Mouse (Mus musculus) urinary bladder, postnatal 36 days (tissue): ENCODE measurements at regions not wholly inside any gene's neighbourhood (a gene's known extent, or its start where the extent isn't known, plus 50 kb on each side); places are given as distances from the start of the nearest gene placed in this dataset.
"Not testable (repeated sequence)": the region's sequence is repeated elsewhere in the genome, so short reads cannot be mapped to it uniquely, and the experiment has no call there.

ENCODE experiments used
- DNase-seq, 2 experiments: peaks; one replicate each; pipeline ENCODE4 v3.0.0; 2022; ENCODE audit warnings: low spot score in 2 of 2, mixed read lengths in 1 of 2

GRCm38 (mm10) chr10:19494461-19495105 lies 97.2 kb upstream of the Ifngr1 start:
- no peak for DNase-seq

- DNase-seq: no peak
Measured at GRCm38 (mm10) chr10:19498112-19498511, 93.6 kb upstream of the Ifngr1 start.

DNA sequence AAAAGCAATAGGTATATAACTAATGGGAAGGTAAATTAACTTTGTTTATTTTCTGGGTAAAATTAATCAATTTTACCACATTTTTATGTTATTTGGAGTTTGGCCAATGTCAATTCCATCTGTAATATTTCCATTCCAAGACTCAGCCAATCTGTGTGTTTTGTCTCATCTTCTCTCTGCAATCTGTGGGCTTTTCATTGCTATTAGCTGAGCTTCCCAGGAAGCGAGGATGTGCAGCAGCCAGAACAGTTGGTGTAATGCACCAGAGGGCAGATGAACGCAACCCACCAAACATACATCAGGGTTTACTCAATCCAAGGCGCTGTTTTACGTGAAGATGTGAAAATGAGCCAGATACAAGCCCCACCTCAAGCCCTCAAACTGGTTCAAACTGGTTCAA lies 88.9 kb upstream of the Ifngr1 start:
- DNase-seq: no peak

DNA sequence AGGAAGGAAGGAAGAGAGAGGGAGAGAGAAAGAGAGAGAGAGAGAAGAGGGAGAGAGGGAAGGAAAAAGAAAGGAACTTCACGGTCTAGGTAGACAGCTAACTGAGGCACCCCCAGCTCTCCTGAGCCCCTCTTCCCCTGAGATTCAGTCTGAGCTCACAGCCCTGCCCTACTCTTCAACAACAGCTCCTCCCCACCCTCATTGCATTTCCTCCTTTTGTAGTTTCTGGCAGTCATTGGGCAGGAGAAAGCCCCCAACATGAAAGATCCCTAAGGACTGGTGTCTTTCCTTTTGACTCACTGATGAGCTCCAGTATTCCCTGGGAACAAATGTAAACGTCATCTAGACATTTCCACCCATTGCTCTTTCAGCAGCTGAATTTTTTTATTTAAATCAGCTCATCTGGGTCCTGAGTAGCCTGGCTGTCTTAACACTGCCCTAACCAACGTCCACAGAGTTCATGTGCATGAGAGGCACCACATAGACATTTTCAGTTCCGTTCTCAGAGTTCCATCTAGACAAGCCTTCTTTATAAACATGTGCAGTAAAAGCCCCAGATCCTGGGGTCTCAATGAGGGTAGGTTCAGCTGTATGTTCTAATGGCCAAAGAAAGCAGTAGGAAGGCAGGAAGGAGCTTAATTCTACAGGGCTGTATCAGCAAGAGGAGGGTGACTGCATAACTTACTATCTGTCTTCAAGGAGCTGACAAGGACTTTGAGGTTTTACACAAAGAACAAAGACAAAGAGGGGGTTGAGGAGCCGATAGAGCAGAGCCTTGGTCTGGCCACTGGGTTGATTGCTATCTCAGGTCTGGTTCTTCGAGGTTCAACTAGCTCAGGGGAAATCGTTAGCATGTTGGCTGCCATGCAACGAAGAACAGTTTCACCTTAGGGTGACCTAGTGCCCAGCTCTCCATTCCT lies 87.6 kb upstream of the Ifngr1 start:
- DNase-seq: no peak

DNA sequence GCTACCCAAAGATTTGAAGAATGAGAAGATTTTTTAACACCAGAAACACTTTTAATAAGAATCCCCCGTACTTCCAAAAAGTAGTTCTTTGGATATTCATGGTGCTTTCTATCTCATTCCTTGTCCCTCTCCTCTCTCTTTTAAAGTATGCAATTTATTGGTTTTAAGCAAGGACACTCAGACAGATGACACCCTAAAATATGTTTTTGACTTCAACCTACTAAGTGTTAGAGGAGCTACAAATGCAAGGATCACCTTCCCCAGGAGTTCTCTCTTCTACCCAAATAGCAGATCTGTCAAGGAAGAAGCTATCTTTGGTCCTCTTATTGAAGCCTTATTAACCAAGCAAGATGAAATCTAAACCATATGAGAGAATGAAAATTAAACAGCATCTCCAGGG lies 86.6 kb upstream of the Ifngr1 start:
- no peak for DNase-seq

DNA sequence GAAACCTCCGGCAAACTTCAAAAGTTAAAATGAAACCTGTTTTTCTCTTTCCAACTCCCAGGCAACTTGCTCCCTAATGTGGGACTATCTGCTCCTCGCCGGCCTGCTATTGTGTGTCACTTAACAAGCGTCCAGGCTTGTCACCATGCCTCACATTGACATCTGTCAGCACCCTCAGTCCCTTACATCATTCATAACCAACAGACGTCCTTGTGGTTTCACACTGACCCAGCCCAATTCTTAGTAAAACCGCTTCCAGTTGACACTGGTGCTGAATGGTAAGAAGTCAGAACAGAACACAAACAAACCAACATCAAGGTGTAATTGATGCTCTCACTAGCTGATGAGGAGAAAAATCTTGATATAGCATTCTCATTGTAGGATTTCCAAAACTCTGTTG lies 85.8 kb upstream of the Ifngr1 start:
- no peak for DNase-seq

DNA sequence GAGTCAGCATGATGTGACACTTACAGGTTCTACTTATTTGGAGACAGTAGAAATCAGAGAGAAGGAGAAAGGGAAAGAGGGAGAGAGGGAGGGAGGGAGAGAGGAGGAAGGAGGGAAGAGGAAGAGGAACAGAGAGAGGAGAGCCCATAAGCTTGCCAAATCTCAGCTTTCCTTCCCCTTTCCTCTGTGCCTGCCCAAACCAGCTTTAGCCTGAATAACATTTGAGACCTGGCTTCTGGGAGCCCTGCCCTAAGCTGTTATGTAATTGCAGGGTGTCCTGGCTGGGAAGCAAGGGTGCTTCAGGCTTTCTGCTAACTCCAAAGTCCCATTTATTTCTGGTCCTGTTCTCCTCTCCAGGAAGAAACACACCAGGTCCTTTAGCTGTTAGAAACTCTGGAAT lies 85.3 kb upstream of the Ifngr1 start:
- DNase-seq: no peak

- DNase-seq: no peak
Measured at GRCm38 (mm10) chr10:19508221-19508745, 83.5 kb upstream of the Ifngr1 start.

DNA sequence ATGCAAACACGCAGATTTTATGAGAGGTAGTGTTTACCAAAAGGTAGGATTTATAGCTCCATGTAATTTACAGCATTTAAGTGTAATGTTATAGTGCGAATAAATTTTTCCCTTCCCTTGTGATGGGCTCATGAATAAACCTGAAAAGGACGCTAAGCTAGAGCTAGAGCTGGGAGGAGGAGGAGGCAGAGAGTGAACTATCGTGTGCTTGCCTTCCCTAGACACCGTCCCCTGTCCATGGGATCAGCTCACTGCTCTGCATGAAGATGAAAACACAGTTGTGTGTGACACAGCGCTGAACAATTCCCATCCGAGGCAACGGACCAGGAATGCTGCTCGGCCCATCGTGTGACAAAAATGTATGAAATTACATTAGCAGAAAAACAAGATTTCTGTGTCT lies 81.7 kb upstream of the Ifngr1 start:
- no peak for DNase-seq

DNA sequence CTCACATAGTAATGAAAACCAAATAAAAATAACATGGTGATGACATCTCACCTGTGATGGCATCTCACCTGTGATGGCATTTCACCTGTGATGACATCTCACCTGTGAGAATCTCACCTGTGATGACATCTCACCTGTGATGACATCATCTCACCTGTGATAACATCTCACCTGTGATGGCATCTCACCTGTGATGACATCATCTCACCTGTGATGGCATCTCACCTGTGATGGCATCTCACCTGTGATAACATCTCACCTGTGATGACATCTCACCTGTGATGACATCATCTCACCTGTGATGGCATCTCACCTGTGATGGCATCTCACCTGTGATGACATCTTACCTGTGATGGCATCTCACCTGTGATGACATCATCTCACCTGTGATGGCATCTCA lies 77.4 kb upstream of the Ifngr1 start:
- DNase-seq: not testable (repeated sequence)

DNA sequence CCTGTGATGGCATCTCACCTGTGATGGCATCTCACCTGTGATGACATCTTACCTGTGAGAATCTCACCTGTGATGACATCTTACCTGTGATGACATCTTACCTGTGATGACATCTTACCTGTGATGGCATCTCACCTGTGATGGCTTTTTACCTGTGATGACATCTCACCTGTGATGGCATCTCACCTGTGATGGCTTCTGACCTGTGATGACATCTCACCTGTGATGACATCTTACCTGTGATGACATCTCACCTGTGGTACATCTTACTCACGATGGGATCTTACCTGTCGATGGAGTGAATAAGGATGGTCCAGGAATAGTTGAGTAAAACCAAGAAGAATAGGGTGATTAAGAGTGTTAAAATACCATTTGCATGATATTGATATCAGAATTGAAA lies 76.9 kb upstream of the Ifngr1 start:
- DNase-seq: no peak

GRCm38 (mm10) chr10:19516011-19516410 lies 75.7 kb upstream of the Ifngr1 start:
- DNase-seq: no peak

GRCm38 (mm10) chr10:19517093-19517492 lies 74.7 kb upstream of the Ifngr1 start:
- no peak for DNase-seq

DNA sequence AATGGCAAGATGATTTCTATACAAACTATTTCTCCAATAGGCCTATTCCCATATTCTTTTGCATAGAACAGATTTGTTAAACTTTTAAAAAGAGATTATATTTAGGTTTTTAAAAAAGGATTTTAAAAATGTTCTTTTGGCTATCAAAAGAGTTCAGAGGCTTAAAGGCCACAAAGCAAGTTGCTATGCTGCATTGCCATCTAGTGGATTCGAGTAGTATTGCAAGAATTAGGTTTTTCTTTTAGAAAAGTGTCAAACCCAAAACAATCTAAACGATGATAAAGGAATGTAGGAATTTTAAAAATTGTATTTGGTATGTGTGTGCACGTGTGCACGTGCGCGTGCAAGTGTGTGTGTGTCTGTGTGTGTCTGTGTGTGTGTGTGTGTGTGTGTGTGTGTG lies 73.0 kb upstream of the Ifngr1 start:
- DNase-seq: no peak

GRCm38 (mm10) chr10:19522198-19522597 lies 69.6 kb upstream of the Ifngr1 start:
- no peak for DNase-seq

- no peak for DNase-seq
Measured at GRCm38 (mm10) chr10:19525939-19526338, 65.8 kb upstream of the Ifngr1 start.

- no peak for DNase-seq
Measured at GRCm38 (mm10) chr10:19526353-19526752, 65.4 kb upstream of the Ifngr1 start.

- DNase-seq: no peak
Measured at GRCm38 (mm10) chr10:19529655-19530054, 62.1 kb upstream of the Ifngr1 start.

GRCm38 (mm10) chr10:19530056-19530455 lies 61.7 kb upstream of the Ifngr1 start:
- no peak for DNase-seq

- DNase-seq: no peak
Measured at GRCm38 (mm10) chr10:19531452-19531851, 60.3 kb upstream of the Ifngr1 start.

- DNase-seq: no peak
Measured at GRCm38 (mm10) chr10:19532790-19533189, 59.0 kb upstream of the Ifngr1 start.

DNA sequence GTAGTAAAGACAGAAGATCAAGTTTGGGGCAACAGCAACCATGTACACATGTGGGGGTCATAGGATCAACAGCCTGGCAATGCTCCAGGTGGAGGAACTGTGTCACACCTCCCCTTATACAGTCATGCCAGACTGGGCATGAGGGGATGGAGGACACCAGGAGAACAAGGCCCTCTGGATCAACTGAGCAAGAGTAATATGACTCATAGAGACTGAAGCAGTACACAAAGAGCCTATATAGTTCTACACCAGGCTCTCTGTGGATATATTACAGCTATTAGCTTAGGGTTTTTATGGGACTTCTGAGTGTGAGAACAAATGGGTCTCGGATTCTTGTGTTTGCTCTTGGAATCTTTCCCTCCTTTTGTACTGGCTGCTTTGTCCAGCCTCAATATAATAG lies 57.9 kb upstream of the Ifngr1 start:
- no peak for DNase-seq
